Mouse (Mus musculus) urinary bladder, postnatal 25 days (tissue): ENCODE data around the gene Stip1.
"Not testable (repeated sequence)": the region's sequence is repeated elsewhere in the genome, so short reads cannot be mapped to it uniquely, and the experiment has no call there.

Experiments used
- DNase-seq: peaks from one replicate; pipeline ENCODE4 v3.0.0; 2022; ENCODE audit warnings: low spot score

The Stip1 gene

DNA sequence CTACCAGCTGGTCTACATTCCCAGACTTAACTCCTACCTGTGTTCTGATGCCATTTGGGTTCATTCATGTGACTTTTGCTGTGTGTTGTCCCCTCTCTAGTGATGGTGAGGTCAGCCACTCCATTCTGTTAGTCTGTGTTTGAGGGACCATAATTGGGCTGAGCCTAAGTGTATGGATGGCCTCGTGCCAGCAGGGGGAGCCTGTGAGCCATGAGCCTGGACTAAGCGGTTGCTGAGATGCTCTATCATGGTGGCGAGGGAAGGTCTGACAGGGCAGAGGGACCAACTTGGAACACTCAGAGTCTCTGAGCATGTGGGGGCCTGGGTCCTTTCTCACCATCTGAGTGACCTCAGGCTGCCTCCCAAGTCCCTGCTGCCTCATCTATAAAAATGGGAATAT is 24.8 kb upstream of the Stip1 start:
- DNase-seq = peak; percentile 87

DNA sequence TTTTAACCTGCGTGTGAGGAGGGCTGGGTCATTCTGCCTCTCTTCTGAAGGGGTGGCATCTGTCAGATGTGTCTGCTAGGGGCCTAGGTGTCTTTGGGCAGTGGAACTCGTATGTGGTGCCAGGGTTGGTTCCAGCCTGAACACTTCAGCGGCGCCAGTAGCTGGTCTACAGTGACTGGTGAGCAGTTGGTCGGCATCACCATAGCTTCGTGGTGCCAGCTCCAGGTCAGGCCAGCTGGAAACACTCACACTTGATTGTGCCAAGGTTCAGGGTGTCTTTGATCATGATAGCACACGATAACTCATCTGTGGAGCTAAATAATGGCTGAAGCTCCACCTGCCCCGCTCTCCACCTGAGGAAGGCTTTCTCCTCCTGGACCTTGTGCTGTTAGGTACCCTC is 23.1 kb upstream of the Stip1 start:
- no peak for DNase-seq

GRCm38 (mm10) chr19:7062110-7062509 is 22.3 kb upstream of the Stip1 start:
- no peak for DNase-seq

DNA sequence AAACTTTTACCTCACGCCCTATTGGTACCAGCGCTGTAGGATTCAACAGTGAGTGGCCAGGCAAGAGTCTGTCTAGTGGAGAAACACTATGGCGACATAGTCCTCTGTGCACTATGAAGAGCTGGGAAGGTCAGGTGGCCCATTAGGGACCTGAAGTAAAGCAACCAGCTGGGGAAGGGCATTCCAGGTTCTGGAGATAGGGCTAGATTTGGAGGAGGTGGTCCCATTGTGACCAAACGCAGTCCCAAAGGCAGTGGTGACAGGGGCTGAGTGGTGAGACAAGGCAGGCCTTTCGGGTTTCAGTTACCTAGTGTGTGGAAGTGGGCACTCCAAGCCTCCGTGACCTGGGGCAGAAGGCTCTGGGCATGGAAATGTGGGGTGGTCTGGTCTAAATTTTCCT is 18.8 kb upstream of the Stip1 start:
- no peak for DNase-seq

GRCm38 (mm10) chr19:7057722-7058207 is 18.0 kb upstream of the Stip1 start:
- DNase-seq = peak; percentile 75

DNA sequence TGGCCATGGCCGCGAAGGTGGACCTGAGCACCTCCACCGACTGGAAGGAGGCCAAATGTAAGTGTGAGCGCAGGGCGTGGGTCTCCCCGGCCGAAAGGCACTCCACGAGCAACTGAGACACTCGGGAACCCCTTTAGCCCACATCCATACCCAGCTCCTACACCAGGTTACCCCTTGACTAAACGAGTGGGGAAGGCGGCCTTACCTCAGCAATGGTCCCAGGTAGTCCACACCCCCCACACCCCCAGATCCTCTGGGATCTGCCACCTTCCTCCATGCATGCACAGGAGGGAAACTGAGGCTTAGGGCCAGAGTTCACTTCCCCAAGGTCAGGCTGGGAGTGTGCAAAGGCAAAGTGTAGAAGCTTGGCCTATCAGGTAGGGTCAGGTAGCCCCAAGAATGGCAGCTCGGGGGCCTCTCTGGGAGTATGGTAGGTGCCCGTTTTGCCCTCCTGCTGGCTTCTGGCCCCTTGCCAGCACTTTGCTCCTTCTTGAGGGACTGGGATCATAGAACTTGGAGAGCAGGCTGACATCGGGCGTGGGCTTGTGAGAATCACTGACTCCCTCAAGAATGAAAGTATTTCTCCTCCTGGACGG is 17.5 kb upstream of the Stip1 start:
- peak; percentile 56 for DNase-seq

DNA sequence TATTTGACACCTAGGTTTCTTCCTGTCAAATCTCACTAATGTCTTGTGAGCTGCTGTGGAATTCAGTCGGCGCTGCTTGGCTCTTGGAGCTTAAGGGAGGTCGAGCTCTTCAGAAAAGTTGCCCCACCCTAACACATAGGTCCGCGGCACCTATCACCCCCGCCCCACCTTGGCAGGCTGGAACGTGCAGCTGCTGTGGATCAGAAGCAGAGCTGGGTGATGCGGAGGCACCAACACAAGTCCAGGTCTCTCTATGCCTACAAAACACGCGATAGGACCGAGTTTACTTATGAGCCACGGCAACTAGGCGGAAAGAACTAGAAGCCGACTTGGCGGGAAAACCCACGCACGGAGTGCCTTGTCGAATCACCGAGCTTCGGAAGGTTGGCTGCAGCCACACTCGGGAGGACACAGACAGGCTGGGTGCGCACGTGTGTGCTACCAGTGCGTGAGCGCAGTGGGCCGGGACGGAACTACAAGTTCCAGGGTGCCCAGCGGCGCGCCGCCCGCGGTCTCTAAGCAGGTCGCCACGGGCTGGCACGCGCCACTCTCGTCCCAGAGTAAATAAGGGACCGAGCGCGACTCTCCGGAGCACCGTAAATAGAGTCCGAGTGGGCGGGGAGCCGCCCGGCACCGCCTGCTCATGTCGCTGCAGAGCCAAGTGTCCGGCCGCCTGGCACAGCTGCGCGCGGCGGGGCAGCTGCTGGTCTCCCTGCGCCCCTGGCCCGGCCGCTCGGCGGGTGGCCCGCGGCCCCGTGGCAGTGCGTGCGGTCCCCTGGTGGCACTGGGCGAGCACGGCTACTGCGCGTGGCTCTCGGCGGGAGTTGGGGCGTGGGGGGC is 16.7 kb upstream of the Stip1 start, which contains the start of gene Macrod1:
TSS of gene Macrod1 (plus strand) at position 563 of the 840 bp plus-strand sequence.
- DNase-seq = peak; percentile 71

DNA sequence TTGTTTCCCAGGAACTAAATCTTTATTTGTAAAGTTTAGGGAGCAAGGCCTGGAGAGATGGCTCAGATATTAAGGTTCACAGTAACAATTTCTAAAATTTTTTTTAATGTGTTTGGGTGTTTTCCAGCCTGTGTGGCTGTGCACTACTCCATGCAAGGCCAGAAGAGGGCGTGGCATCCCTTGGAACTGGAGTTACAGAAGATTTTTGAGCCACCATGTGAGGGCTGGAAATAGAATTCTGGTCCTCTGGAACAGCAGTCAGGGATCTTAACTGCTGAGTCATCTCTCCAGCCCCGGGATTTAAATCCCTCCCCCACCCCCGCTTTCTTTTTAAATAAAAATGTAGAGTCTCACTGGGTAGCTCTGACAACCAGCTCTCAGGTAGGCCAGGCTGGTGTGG is 15.4 kb upstream of the Stip1 start:
- DNase-seq = no peak

- DNase-seq = peak; percentile 28
Measured at GRCm38 (mm10) chr19:7054772-7055171, 15.0 kb upstream of the Stip1 start.

- not testable (repeated sequence) for DNase-seq
Measured at GRCm38 (mm10) chr19:7053382-7053781, 13.6 kb upstream of the Stip1 start.

DNA sequence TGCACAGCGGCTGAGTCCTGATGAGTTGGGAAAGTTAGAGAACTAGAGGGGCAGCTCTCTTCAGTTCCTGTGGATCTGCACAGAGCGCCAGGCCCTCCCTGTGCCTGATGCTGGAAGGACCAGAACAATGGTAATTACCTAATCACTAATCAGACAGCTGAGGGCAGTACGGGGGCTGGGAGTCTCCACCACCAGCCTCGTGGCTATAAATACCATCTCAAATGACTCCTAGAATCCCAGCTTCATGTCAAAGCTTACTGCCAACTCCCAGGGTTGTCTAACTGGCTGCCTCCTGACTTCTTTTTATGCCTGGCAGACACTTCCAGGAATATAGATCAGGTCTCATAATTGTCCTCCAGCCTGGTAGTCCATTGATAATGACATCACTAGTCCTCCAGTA is 4.9 kb upstream of the Stip1 start:
- no peak for DNase-seq

- DNase-seq = no peak
Measured at GRCm38 (mm10) chr19:7044279-7044678, 4.5 kb upstream of the Stip1 start.

DNA sequence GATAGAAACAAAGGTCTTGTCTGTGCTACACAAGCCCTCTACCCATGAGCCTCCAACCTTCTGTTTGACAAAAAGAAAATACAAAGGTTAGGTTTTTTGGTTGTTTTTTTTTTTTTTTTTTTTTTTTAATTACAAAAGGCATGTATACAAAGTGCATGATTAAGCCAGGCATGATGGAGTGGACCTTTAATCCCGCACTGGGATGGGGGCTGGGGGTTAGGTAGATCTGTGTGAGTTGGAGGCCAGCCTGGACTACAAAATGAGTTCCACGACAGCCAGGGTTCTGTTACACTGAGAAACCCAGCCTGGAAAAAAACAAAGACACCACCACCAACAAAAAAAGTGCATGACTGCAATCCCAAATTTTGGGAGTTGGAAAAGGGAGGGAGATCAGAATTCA is 1.4 kb upstream of the Stip1 start:
- DNase-seq = no peak

- DNase-seq = no peak
Measured at GRCm38 (mm10) chr19:7040637-7041130, 917 bp upstream of the Stip1 start.

- peak; percentile 53 for DNase-seq
Measured at GRCm38 (mm10) chr19:7039088-7039720, 563 bp downstream of the Stip1 start.

- DNase-seq = no peak
Measured at GRCm38 (mm10) chr19:7034006-7034405, 5.8 kb downstream of the Stip1 start.

DNA sequence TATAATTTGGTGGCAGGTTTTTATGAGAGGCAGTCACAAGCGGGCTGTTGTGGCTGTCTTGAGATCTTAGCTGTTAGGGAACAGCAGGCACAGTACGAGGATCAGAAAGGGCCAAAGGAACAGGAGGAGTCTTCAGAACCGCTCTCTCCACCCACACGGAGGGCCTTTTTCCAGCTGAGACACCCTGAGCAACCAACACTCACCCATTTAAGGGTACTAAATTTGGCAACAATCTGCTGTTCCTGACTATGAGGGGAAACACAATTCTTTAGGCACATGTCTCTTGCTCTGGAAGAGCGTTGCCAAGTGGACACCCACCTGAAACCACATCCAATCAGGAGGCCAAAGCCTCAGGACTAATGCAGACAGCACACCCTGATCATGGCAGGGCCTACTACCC is 10.2 kb downstream of the Stip1 start:
- DNase-seq = no peak

- DNase-seq = no peak
Measured at GRCm38 (mm10) chr19:7020224-7020641, 19.5 kb downstream of the Stip1 start.

DNA sequence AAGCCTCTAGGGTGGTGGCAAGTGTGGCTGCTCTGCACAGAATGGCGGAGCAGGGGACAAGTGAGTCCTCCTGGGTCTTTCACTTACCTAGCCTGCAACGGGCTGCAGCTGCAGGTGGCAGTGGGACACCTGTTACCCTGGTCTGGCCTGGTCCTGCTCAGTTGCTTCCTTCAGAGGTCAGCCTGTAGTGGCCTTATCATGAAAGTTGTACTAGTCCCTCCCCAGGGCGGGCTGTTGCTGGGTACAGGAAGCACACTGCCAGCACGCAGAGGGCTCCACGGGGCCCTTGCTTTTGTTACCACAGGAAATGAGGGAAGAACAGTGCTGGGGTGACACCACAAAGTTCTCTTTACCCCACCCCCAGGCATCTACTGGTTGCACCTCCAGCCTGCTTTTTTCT is 20.6 kb downstream of the Stip1 start, which contains the start of gene Fermt3:
TSS of gene Fermt3 (minus strand) at position 279 of the 400 bp plus-strand sequence.
- no peak for DNase-seq

DNA sequence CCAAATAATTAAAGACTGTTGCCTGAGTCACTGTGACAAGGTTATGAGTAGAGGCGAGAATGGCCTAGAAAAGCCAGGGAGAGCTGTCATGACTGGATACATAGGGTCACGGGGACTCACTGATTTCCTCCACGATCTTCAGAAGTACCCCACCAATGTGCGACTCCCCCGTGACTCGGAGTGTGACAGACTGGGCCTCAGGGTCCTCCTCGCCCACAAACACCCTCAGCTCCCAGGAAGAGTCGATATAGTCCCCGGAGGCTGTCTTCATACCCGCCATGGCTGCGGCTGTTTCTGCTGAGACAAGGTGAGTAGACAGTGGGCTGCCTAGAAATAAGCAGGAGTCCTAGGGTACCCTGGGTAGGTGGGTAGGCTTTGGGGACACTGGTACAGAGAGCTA is 21.2 kb downstream of the Stip1 start:
- no peak for DNase-seq

DNA sequence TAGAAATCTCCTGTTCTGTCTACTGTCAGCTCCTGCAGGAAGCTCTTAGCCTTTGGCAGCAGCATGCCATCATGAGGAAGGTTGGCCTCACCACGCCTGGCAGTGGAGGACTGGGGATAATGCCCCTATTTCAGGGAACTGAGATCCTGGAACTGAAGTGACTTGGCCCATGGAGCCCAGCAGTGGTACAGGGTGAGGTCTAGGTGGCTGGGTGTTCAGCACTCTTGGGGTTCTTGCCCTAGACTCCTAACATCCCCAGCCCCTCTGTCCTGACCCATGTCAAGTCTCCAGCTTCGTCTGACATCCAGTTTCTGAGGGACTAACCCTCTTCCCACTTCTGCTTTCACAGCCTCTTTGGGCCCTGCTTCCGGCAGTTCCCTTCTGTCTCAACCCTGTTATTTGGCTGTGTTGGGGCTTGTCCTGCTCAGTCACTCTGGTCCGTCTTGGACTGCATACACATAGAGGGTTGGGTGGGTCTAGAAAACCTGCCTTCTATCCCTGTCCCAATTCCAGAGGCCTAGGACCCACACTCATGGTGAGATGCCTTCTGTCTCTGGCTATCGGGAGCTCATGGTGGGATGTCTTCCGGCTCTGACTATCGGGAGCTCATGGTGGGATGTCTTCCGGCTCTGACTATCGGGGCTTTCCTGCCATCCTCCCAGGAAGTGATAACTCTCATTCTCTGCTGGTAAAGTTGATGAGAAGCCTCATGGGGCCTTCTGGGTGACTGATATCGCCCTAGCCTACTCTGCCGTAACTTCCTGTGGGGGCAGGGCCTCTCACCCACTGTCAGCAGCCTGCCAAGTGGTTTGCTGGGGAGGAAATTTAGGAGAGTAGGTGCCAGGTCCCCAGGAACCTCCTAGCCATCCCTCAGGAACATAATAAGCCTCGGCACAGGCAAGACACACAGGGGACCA is 22.0 kb downstream of the Stip1 start:
- DNase-seq = no peak
